Mouse (Mus musculus) duodenum, adult 2 months (tissue): ENCODE measurements around the gene Actr3. TPM values are rescaled to one million over a fixed set of nuclear protein-coding genes. Genes with fewer than 3 reads are reported as not detected.

ENCODE experiments used
- polyA plus RNA-seq: library from polyadenylated mRNA; depleted of rRNA; stranded (reverse); fragments of >200 nt; gene quantifications from 2 replicates; pipeline ENCODE4 v1.2.3, GENCODE M21; 2012; ENCODE audit warnings: low replicate concordance; rRNA removed

Actr3 gene
- 27.9 and 31.0 TPM in 2 replicates for polyA plus RNA-seq

GRCm38 (mm10) chr1:125435369-125436135, at the start of gene Actr3:
Gene Actr3, minus strand, starts transcription at chr1:125435727.

Other genes starting within 250 kb of the Actr3 start
- 13.2 and 26.3 TPM in 2 replicates for gene Slc35f5, start 124.9 kb upstream of the Actr3 start, polyA plus RNA-seq
- 16.6 and 29.0 TPM in 2 replicates for gene Gpr39, start 241.3 kb upstream of the Actr3 start, polyA plus RNA-seq